In genomic region chr2:53190684-53191511, GRCm38 (mm10) we compare ENCODE assay signal across 8 mouse cellular contexts. TPM values are rescaled to one million over a fixed set of nuclear protein-coding genes. Genes with fewer than 3 reads are reported as not detected.
DNase-seq lines count a peak whose midpoint lies in the region; ATAC-seq and TF ChIP-seq lines count a peak whose summit lies in the region.

TSS of gene Prpf40a (minus strand) at chr2:53191284.

- H3K9me3 ChIP-seq in embryonic facial prominence, embryonic 15.5 days (replicated peaks): no peaks in the 10 kb centered on the region
- H3K9me3 ChIP-seq in limb, embryonic 14.5 days (ENCODE audit: control insufficient read depth, low read length): no peaks in the 10 kb centered on the region
- H3K9me3 ChIP-seq in midbrain, postnatal 0 days (ENCODE audit: low read length): no peaks in the 10 kb centered on the region

- H3K27me3 ChIP-seq in embryonic facial prominence, embryonic 15.5 days: no peaks in the 10 kb centered on the region
- no peaks in the 10 kb centered on the region for H3K27me3 ChIP-seq in limb, embryonic 14.5 days (ENCODE audit: control insufficient read depth, insufficient read depth, low read length)
- H3K27me3 ChIP-seq in midbrain, postnatal 0 days (ENCODE audit: insufficient read depth, low read length): no peaks in the 10 kb centered on the region

- H3K4me3 ChIP-seq in bone marrow, adult 2 months (replicated peaks; ENCODE audit: control insufficient read depth, low read depth, low read length): peak within 1 kb of the TSS; percentile 94
- H3K4me3 ChIP-seq in embryonic facial prominence, embryonic 15.5 days (replicated peaks): peak within 1 kb of the TSS; percentile 82
- peak within 1 kb of the TSS; percentile 73 for H3K4me3 ChIP-seq in limb, embryonic 14.5 days (replicated peaks; ENCODE audit: low read length)
- peak within 1 kb of the TSS; percentile 59 for H3K4me3 ChIP-seq in midbrain, postnatal 0 days (ENCODE audit: low read depth, low read length)

- TF ChIP-seq POLR2A in bone marrow, adult 2 months (IDR thresholded peaks at IDR 0.05; ENCODE audit: borderline replicate concordance, control insufficient read depth, low read depth, low read length): peak; percentile 90; the same call in 1 of the 2 replicates
- TF ChIP-seq POLR2A in limb, embryonic 14.5 days (IDR thresholded peaks at IDR 0.05; ENCODE audit: borderline replicate concordance, extremely low read depth, insufficient read depth, insufficient read length): peak; percentile 94; the same call in 1 of the 2 replicates

- under 1% methylated on average over 52 of the region's 53 CpGs for WGBS in bone marrow, adult 2 months
- under 1% methylated on average over 53 of the region's 53 CpGs for WGBS in embryonic facial prominence, embryonic 15.5 days
- WGBS in limb, embryonic 14.5 days: under 1% methylated on average over 40 of the region's 53 CpGs
- under 1% methylated on average over 47 of the region's 53 CpGs for WGBS in midbrain, postnatal 0 days

- peak within 1 kb of the TSS; percentile 93 for H3K9ac ChIP-seq in embryonic facial prominence, embryonic 15.5 days
- H3K9ac ChIP-seq in limb, embryonic 14.5 days (ENCODE audit: low read depth, low read length, severe bottlenecking): peak within 1 kb of the TSS; percentile 89
- peak within 1 kb of the TSS; percentile 72 for H3K9ac ChIP-seq in midbrain, postnatal 0 days (replicated peaks; ENCODE audit: low read length, poor library complexity, severe bottlenecking)

- no peak for TF ChIP-seq CTCF in bone marrow, adult 2 months (IDR thresholded peaks at IDR 0.05; ENCODE audit: control insufficient read depth, insufficient read depth, low read length)
- no peak for TF ChIP-seq CTCF in midbrain, postnatal 0 days (IDR thresholded peaks at IDR 0.05)

- ATAC-seq in embryonic facial prominence, embryonic 15.5 days (ENCODE audit: insufficient number of reproducible peaks, low FRiP score, low TSS enrichment, low read depth): peak; percentile 98
- ATAC-seq in limb, embryonic 14.5 days (ENCODE audit: low FRiP score, low read depth): peak; percentile 95
- peak; percentile 98 for ATAC-seq in midbrain, postnatal 0 days (ENCODE audit: low FRiP score)

- H3K36me3 ChIP-seq in embryonic facial prominence, embryonic 15.5 days: peaks cover 8% of the 10 kb centered on the region; the same call in 1 of the 2 replicates
- H3K36me3 ChIP-seq in limb, embryonic 14.5 days (ENCODE audit: control insufficient read depth, insufficient read depth, low read length): peaks cover 25% of the 10 kb centered on the region
- 0 out of 2 replicates have a peak, but pooled peaks cover 2% of the 10 kb centered on the region for H3K36me3 ChIP-seq in midbrain, postnatal 0 days (ENCODE audit: insufficient read depth, low read length)

- H3K4me1 ChIP-seq in bone marrow, adult 2 months (ENCODE audit: control insufficient read depth, insufficient read depth, low read length): peaks cover 2% of the 10 kb centered on the region
- H3K4me1 ChIP-seq in embryonic facial prominence, embryonic 15.5 days: peaks cover 10% of the 10 kb centered on the region
- H3K4me1 ChIP-seq in limb, embryonic 14.5 days (ENCODE audit: control insufficient read depth, insufficient read depth, low read length): peaks cover 11% of the 10 kb centered on the region
- H3K4me1 ChIP-seq in midbrain, postnatal 0 days (ENCODE audit: insufficient read depth, low read length): peaks cover 7% of the 10 kb centered on the region; the same call in 1 of the 2 replicates

- H3K27ac ChIP-seq in bone marrow, adult 2 months (ENCODE audit: control insufficient read depth, insufficient read depth, low read depth, low read length, poor library complexity): peak within 1 kb of the TSS; percentile 100
- peak within 1 kb of the TSS; percentile 99 for H3K27ac ChIP-seq in embryonic facial prominence, embryonic 15.5 days (replicated peaks)
- peak within 1 kb of the TSS; percentile 94 for H3K27ac ChIP-seq in limb, embryonic 14.5 days (replicated peaks; ENCODE audit: low read depth, low read length)
- H3K27ac ChIP-seq in midbrain, postnatal 0 days (ENCODE audit: low read depth, low read length): peak within 1 kb of the TSS; percentile 95

- peak; percentile 99 for DNase-seq in 416B (ENCODE audit: low read depth)
- DNase-seq in heart, adult 8-10 months (ENCODE audit: low spot score): peak; percentile 99
- DNase-seq in kidney, adult 9 months: peak; percentile 99
- peak; percentile 98 for DNase-seq in limb, embryonic 14.5 days (ENCODE audit: low spot score)
- peak; percentile 99 for DNase-seq in midbrain, postnatal 0 days (ENCODE audit: low spot score)
- peak; percentile 98 to 100 for DNase-seq in spleen, postnatal 14 days (ENCODE audit: low spot score in 2 of 2)

- H3K4me2 ChIP-seq in embryonic facial prominence, embryonic 15.5 days (replicated peaks): peak within 1 kb of the TSS; percentile 60
- H3K4me2 ChIP-seq in limb, embryonic 14.5 days (replicated peaks; ENCODE audit: low read depth, low read length, severe bottlenecking): peak within 1 kb of the TSS; percentile 66
- peak within 1 kb of the TSS; percentile 81 for H3K4me2 ChIP-seq in midbrain, postnatal 0 days (ENCODE audit: low read depth, low read length, poor library complexity, severe bottlenecking)

RNA-seq across cellular contexts. Expression of gene Prpf40a, which starts in this region (rescaled TPM):
- polyA plus RNA-seq in bone marrow, adult 2 months (2011; ENCODE audit: insufficient read depth, insufficient read length, low replicate concordance, missing spikeins): 53.6 and 83.0 TPM in 2 replicates
- 126 and 130 TPM in 2 replicates for polyA plus RNA-seq in embryonic facial prominence, embryonic 15.5 days (2015; fragmentation: Nextera tagmentation; extraction: Ambion mirVana)
- total RNA-seq in heart, adult 8-10 months (2022): 10 to 100 TPM; 27.3 to 38.3 (median 30.7) TPM
- 26.1 and 29.8 TPM in 2 replicates for polyA plus RNA-seq in limb, embryonic 14.5 days (2012; rRNA removed)
- 150 and 159 TPM in 2 replicates for polyA plus RNA-seq in limb, embryonic 14.5 days (2014; fragmentation: Nextera tagmentation; extraction: Ambion mirVana)
- 34.3 and 45.1 TPM in 2 replicates for total RNA-seq in midbrain, postnatal 0 days (2014; rRNA removed)
- polyA plus RNA-seq in midbrain, postnatal 0 days (2015; fragmentation: Nextera tagmentation; extraction: Ambion mirVana): 76.9 and 92.9 TPM in 2 replicates

Comparison
In these comparisons a context has a peak if more than half of its experiments do, and no peak if none do; other contexts are left out.
1. Peak in every context shown above with its lines: DNase-seq, ATAC-seq, H3K4me3 ChIP-seq and H3K27ac ChIP-seq.